In the genomic region with DNA sequence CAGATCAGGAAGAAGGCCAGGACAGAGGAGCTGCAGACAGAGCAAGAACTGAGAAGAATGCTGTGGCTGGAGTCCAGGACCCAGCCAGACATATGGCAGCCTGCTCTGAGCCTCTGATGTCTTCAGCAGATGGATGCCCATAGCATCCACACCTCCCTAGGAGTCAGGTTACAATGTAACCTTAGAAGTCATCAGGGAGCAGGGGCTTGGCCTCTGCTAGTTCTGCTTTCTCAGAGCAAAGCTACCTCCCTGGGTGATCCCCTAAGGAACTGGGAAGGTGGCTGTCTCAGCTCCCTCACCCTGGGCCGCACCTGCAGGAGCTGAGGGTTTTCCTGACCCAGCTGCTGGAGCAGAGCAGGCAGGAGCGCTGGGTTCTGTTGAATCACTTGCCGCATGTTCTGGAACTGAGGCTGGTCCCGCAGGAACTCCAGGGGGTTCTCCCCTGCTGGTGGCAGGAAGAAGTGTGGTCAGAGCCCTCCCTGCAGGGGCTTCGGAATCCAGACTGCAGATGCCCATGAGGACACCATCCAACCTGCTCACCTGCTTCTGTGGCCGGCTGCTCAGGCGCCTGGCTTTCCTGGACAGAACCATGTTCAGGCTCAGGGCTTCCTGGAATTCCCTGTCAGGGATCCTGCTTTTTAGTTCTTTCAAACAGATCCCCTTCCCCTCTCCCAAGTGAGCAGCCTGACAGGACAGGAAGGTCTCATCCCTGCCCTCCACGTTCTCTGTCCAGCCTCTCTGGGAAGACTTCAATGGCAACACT, we compare ENCODE assay signal across 9 mouse cellular contexts. TPM values are rescaled to one million over a fixed set of nuclear protein-coding genes. Genes with fewer than 3 reads are reported as not detected.
DNase-seq lines count a peak whose midpoint lies in the region; ATAC-seq and TF ChIP-seq lines count a peak whose summit lies in the region.
"Had no signal": no experiment of that assay in that cellular context is flagged by ENCODE, and none has a peak within 500 bp of the region (broad histone marks: within the 10 kb centered on the region; RNA-seq: fewer than 3 reads in every experiment).

No protein-coding gene starts in this region.

- no peaks in the 10 kb centered on the region for H3K27me3 ChIP-seq in cerebellum, adult 2 months (ENCODE audit: control insufficient read depth, insufficient read depth, low read length)
- H3K27me3 ChIP-seq in embryonic facial prominence, embryonic 11.5 days (ENCODE audit: control insufficient read depth, insufficient read depth, low read length), result no peaks in the 10 kb centered on the region
- H3K27me3 ChIP-seq in neural tube, embryonic 11.5 days (ENCODE audit: control insufficient read depth, insufficient read depth, low read length), result no peaks in the 10 kb centered on the region

- peak overlapping the region; percentile 2; the same call in 1 of the 2 replicates for H3K9ac ChIP-seq in embryonic facial prominence, embryonic 11.5 days (replicated peaks; ENCODE audit: low read length)
- no peak overlapping the region for H3K9ac ChIP-seq in neural tube, embryonic 11.5 days (ENCODE audit: low read length)

- H3K4me2 ChIP-seq in embryonic facial prominence, embryonic 11.5 days (ENCODE audit: low read depth, low read length), result no peak overlapping the region; the same call in 1 of the 2 replicates
- no peak overlapping the region; the same call in 1 of the 2 replicates for H3K4me2 ChIP-seq in neural tube, embryonic 11.5 days (ENCODE audit: low read depth)

- peak; percentile 14 for ATAC-seq in embryonic facial prominence, embryonic 11.5 days (replicated peaks; ENCODE audit: insufficient number of reproducible peaks, low FRiP score, low TSS enrichment, low read depth)
- no peak for ATAC-seq in neural tube, embryonic 11.5 days (ENCODE audit: insufficient read depth, low FRiP score, low TSS enrichment)
- ATAC-seq in frontal cortex, adult (ENCODE audit: low TSS enrichment), result no peak

- peak overlapping the region; percentile 27; the same call in 1 of the 2 replicates for H3K27ac ChIP-seq in cerebellum, adult 2 months (ENCODE audit: insufficient read depth, low read length)
- no peak overlapping the region for H3K27ac ChIP-seq in left cerebral cortex, adult 2 months
- H3K27ac ChIP-seq in embryonic facial prominence, embryonic 11.5 days (replicated peaks; ENCODE audit: low read depth, low read length), result peak overlapping the region; percentile 20
- H3K27ac ChIP-seq in neural tube, embryonic 11.5 days (ENCODE audit: low read depth, low read length), result no peak overlapping the region
- H3K27ac ChIP-seq: macrophage had no signal

- H3K4me3 ChIP-seq in cerebellum, adult 2 months (replicated peaks; ENCODE audit: insufficient read depth, low read depth, low read length), result no peak overlapping the region
- H3K4me3 ChIP-seq in left cerebral cortex, adult 2 months, result no peak overlapping the region
- no peak overlapping the region for H3K4me3 ChIP-seq in embryonic facial prominence, embryonic 11.5 days (ENCODE audit: low read depth, low read length)
- H3K4me3 ChIP-seq in neural tube, embryonic 11.5 days (ENCODE audit: low read depth, low read length), result no peak overlapping the region

- H3K9me3 ChIP-seq in embryonic facial prominence, embryonic 11.5 days (replicated peaks; ENCODE audit: control insufficient read depth, low read length), result no peaks in the 10 kb centered on the region
- H3K9me3 ChIP-seq in neural tube, embryonic 11.5 days (ENCODE audit: control insufficient read depth, low read length), result no peaks in the 10 kb centered on the region

- no peak for TF ChIP-seq POLR2A in cerebellum, adult 2 months (IDR thresholded peaks at IDR 0.05; ENCODE audit: borderline replicate concordance, insufficient read depth, low read length)

- peaks cover 35% of the 10 kb centered on the region for H3K4me1 ChIP-seq in cerebellum, adult 2 months (ENCODE audit: control insufficient read depth, insufficient read depth, low read length)
- H3K4me1 ChIP-seq in embryonic facial prominence, embryonic 11.5 days (ENCODE audit: control insufficient read depth, insufficient read depth, low read length), result peaks cover 12% of the 10 kb centered on the region
- H3K4me1 ChIP-seq in neural tube, embryonic 11.5 days (ENCODE audit: control insufficient read depth, insufficient read depth, low read length), result peaks cover 12% of the 10 kb centered on the region

- WGBS in cerebellum, adult 2 months, result 25% methylated on average over 8 of the region's 8 CpGs
- WGBS in embryonic facial prominence, embryonic 11.5 days, result 44% methylated on average over 8 of the region's 8 CpGs
- WGBS in neural tube, embryonic 11.5 days, result 52% methylated on average over 8 of the region's 8 CpGs

- intact Hi-C loops in left cerebral cortex, adult 2 months (cut with DNase I), result no loop called here
- intact Hi-C loops in left cerebral cortex, postnatal 36 days (cut with DNase I), result no loop called here

- TF ChIP-seq CTCF in cerebellum, adult 2 months (IDR thresholded peaks at IDR 0.05; ENCODE audit: borderline replicate concordance, insufficient read depth, low read depth, low read length), result no peak
- TF ChIP-seq CTCF in left cerebral cortex, adult 2 months (IDR thresholded peaks at IDR 0.05), result peak; percentile 1

- peaks cover 28% of the 10 kb centered on the region for H3K36me3 ChIP-seq in embryonic facial prominence, embryonic 11.5 days (replicated peaks; ENCODE audit: control insufficient read depth, insufficient read depth, low read depth, low read length)
- H3K36me3 ChIP-seq in neural tube, embryonic 11.5 days (ENCODE audit: control insufficient read depth, insufficient read depth, low read length), result peaks cover 15% of the 10 kb centered on the region

- DNase-seq in cerebellum, adult 2 months, result peak; percentile 53 to 64
- DNase-seq in cerebellum, postnatal 4 days (ENCODE audit: low spot score in 2 of 2), result no peak
- DNase-seq in left cerebral cortex, adult 2 months (ENCODE audit: extremely low spot score in 1 of 2, low spot score in 2 of 2), result no peak
- no peak for DNase-seq in left cerebral cortex, postnatal 36 days (ENCODE audit: low spot score in 2 of 2)
- DNase-seq in embryonic facial prominence, embryonic 11.5 days (ENCODE audit: low spot score), result peak; percentile 63
- DNase-seq in neural tube, embryonic 11.5 days (ENCODE audit: low spot score), result peak; percentile 44
- no peak for DNase-seq in layer of hippocampus, postnatal 25 days (ENCODE audit: extremely low spot score in 1 of 2, low spot score in 1 of 2)

RNA-seq across cellular contexts. Expression of gene Rad23a, which starts 3.1 kb away (rescaled TPM):
- polyA plus RNA-seq in cerebellum, adult 2 months (2012; rRNA removed), result 117 and 120 TPM in 2 replicates
- total RNA-seq in left cerebral cortex, adult 2 months (2021), result 10 to 100 TPM; 77.7 to 77.8 TPM
- 10 to 100 TPM; 77.9 to 78.8 TPM for total RNA-seq in left cerebral cortex, postnatal 36 days (2021)
- polyA plus RNA-seq in embryonic facial prominence, embryonic 11.5 days (2014; fragmentation: Nextera tagmentation; extraction: Ambion mirVana), result 79.6 and 88.2 TPM in 2 replicates
- polyA plus RNA-seq in neural tube, embryonic 11.5 days (2014; fragmentation: Nextera tagmentation; extraction: Ambion mirVana), result 101 TPM in 2 replicates
- 10 to 100 TPM; 67.0 to 69.7 TPM for total RNA-seq in layer of hippocampus, postnatal 25 days (2021)

RNA-seq across cellular contexts. Expression of gene Gadd45gip1, which starts 6.0 kb away (rescaled TPM):
- 45.3 and 45.5 TPM in 2 replicates for polyA plus RNA-seq in cerebellum, adult 2 months (2012; rRNA removed)
- 10 to 100 TPM; 23.9 to 25.8 TPM for total RNA-seq in left cerebral cortex, adult 2 months (2021)
- total RNA-seq in left cerebral cortex, postnatal 36 days (2021), result 10 to 100 TPM; 26.3 to 26.9 TPM
- polyA plus RNA-seq in embryonic facial prominence, embryonic 11.5 days (2014; fragmentation: Nextera tagmentation; extraction: Ambion mirVana), result 41.5 and 42.3 TPM in 2 replicates
- polyA plus RNA-seq in neural tube, embryonic 11.5 days (2014; fragmentation: Nextera tagmentation; extraction: Ambion mirVana), result 38.6 and 38.7 TPM in 2 replicates
- total RNA-seq in layer of hippocampus, postnatal 25 days (2021), result 10 to 100 TPM; 23.7 to 27.3 TPM

RNA-seq across cellular contexts. Expression of gene Calr, which starts 9.4 kb away (rescaled TPM):
- 343 and 394 TPM in 2 replicates for polyA plus RNA-seq in cerebellum, adult 2 months (2012; rRNA removed)
- 100 to 1,000 TPM; 459 to 496 TPM for total RNA-seq in left cerebral cortex, adult 2 months (2021)
- total RNA-seq in left cerebral cortex, postnatal 36 days (2021), result 100 to 1,000 TPM; 435 to 511 TPM
- polyA plus RNA-seq in embryonic facial prominence, embryonic 11.5 days (2014; fragmentation: Nextera tagmentation; extraction: Ambion mirVana), result 815 and 826 TPM in 2 replicates
- 870 and 925 TPM in 2 replicates for polyA plus RNA-seq in neural tube, embryonic 11.5 days (2014; fragmentation: Nextera tagmentation; extraction: Ambion mirVana)
- 100 to 1,000 TPM; 473 to 552 TPM for total RNA-seq in layer of hippocampus, postnatal 25 days (2021)

RNA-seq across cellular contexts. Expression of gene Dand5, which starts 14.7 kb away (rescaled TPM):
- 16.1 and 16.2 TPM in 2 replicates for polyA plus RNA-seq in cerebellum, adult 2 months (2012; rRNA removed)
- total RNA-seq in left cerebral cortex, adult 2 months (2021), result 10 to 100 TPM in 1 of 2 experiments, 1 to 10 TPM in 1; 9.7 to 11.1 TPM
- total RNA-seq in left cerebral cortex, postnatal 36 days (2021), result 10 to 100 TPM; 10.3 to 10.9 TPM
- polyA plus RNA-seq in embryonic facial prominence, embryonic 11.5 days (2014; fragmentation: Nextera tagmentation; extraction: Ambion mirVana), result 3.6 and 3.8 TPM in 2 replicates
- polyA plus RNA-seq in neural tube, embryonic 11.5 days (2014; fragmentation: Nextera tagmentation; extraction: Ambion mirVana), result 4.7 and 7.3 TPM in 2 replicates
- 10 to 100 TPM in 1 of 2 experiments, 1 to 10 TPM in 1; 9.3 to 10.6 TPM for total RNA-seq in layer of hippocampus, postnatal 25 days (2021)

RNA-seq across cellular contexts. Expression of gene Farsa, which starts 19.5 kb away (rescaled TPM):
- 69.9 and 72.0 TPM in 2 replicates for polyA plus RNA-seq in cerebellum, adult 2 months (2012; rRNA removed)
- 10 to 100 TPM; 49.8 to 50.1 TPM for total RNA-seq in left cerebral cortex, adult 2 months (2021)
- 10 to 100 TPM; 46.2 to 47.8 TPM for total RNA-seq in left cerebral cortex, postnatal 36 days (2021)
- polyA plus RNA-seq in embryonic facial prominence, embryonic 11.5 days (2014; fragmentation: Nextera tagmentation; extraction: Ambion mirVana), result 73.0 and 85.7 TPM in 2 replicates
- polyA plus RNA-seq in neural tube, embryonic 11.5 days (2014; fragmentation: Nextera tagmentation; extraction: Ambion mirVana), result 95.7 and 104 TPM in 2 replicates
- total RNA-seq in layer of hippocampus, postnatal 25 days (2021), result 10 to 100 TPM; 52.4 to 53.3 TPM

Comparison
In these comparisons a context has a peak if more than half of its experiments do, and no peak if none do; other contexts are left out.
1. DNase-seq: peak in cerebellum, adult 2 months (2 of 2), embryonic facial prominence, embryonic 11.5 days (single experiment) and neural tube, embryonic 11.5 days (single experiment); none in cerebellum, postnatal 4 days (0 of 2), left cerebral cortex, adult 2 months (0 of 2), left cerebral cortex, postnatal 36 days (0 of 2) and layer of hippocampus, postnatal 25 days (0 of 2).
2. H3K27ac ChIP-seq: peak in cerebellum, adult 2 months (single experiment) and embryonic facial prominence, embryonic 11.5 days (single experiment); none in left cerebral cortex, adult 2 months (single experiment) and neural tube, embryonic 11.5 days (single experiment).